Mouse (Mus musculus) right cerebral cortex, adult 2 months (tissue): ENCODE measurements around the gene Itfg2.
"Not testable (repeated sequence)": the region's sequence is repeated elsewhere in the genome, so short reads cannot be mapped to it uniquely, and the experiment has no call there.

ENCODE experiments used
- DNase-seq, 2 experiments: peaks; one replicate each; pipeline ENCODE4 v3.0.0; 2021 to 2022; ENCODE audit warnings: low spot score in 2 of 2

Itfg2 gene

DNA sequence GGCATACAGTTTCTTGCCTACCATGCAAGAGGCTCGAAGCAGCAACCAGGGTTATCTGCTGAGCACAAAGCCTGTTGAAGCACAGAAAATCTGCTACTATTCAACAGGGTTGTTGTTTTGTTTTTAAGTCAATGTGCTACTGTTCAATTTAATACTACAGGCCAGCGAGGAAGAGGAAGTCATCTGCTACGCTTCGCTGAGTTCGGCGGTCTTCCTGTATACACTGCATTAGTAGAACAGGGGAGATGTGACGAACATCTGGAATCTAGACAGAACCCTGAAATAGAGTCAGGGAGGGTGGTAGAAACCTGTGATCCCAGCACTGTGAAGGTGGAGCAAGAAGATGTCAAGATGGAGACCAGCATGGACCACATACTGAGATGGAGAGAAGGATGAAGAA, 41.0 kb downstream of the Itfg2 start:
- DNase-seq: no peak

GRCm38 (mm10) chr6:128381254-128381653, 43.5 kb downstream of the Itfg2 start:
- DNase-seq: no peak

DNA sequence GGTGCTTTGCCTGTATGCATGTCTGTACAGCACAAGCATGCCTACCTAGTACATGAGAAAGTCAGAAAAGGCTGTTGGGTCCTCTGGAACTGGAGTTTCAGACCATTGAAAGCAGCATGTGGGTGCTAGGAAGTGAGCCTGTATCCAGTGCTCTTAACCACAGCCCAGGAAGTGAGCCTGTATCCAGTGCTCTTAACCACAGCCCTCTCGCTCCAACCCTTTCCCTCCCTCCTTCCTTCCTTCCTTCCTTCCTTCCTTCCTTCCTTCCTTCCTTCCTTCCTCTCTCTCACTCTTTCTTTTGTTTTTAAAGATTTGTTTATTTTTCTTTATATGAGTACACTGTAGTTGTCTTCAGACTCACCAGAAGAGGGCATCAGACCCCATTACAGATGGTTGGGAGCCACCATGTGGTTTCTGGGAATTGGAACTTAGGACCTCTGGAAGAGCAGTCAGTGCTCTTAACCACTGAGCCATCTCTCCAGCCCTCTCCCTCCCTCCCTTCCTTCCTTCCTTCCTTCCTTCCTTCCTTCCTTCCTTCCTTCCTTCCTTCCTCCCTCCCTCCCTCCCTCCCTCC, 44.0 kb downstream of the Itfg2 start:
- not testable (repeated sequence) for DNase-seq

GRCm38 (mm10) chr6:128379636-128380035, 45.1 kb downstream of the Itfg2 start:
- DNase-seq: no peak

DNA sequence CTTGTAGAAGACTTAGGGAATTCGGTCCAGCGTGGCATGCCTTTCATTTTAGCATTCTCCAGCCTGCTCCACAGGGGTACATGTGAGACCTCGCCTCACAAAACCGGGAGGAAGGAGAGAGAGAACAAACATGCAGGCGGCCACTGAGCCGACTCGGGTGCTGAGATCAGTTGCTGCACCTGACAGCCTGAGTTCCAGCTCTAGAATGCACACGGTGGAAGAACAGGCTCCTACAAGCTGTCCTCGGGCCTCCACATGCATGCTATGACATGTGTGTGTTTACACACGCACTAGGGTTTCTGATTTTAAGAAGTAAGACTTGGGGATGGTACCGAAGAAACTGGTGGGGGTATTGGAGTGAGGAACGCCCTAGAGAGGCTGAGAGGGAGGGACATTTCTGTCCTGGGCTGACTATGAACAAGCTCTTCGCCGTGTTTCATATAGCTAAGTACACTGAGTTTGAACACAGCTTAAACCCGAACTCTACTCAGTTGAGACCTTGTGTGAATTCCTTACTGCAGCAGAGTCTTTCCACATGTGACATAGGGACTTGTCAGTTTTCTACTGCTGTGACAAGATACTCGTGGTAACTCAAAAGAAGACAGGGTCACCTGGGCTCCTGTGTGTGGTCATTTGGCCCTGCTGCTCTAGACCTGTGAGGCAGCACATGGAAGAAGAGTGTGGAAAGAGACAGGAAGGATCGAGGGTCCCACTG, 48.2 kb downstream of the Itfg2 start:
- no peak for DNase-seq

- peak; percentile 40 to 43 for DNase-seq
Observed at GRCm38 (mm10) chr6:128375192-128375591, 49.5 kb downstream of the Itfg2 start, which contains the start of the genes Tex52 and Gm44596. Tex52 (plus strand) TSS chr6:128375456. Gm44596 (plus strand) TSS chr6:128375503.

DNA sequence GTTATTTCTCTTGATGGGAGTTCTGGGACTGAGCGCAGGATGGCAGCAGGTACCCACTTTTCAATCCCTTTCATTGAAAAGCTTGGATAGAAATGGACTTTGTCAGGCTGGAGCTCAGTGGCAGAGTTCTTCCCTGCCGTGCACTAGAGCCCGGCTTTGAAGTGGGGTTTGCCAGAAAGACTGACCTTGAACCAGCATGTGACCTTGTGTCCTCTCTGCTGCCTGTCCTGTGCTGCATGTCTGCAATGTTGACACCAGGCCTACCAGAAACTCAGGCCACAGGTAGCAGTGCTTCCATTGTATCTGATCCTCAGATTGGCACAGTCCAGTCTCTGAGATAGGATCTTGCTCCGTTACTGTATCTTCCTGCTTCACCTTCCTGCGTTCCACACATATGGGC, 54.7 kb downstream of the Itfg2 start:
- DNase-seq: no peak

GRCm38 (mm10) chr6:128366466-128366865, 58.3 kb downstream of the Itfg2 start:
- DNase-seq: no peak

GRCm38 (mm10) chr6:128364721-128365120, 60.0 kb downstream of the Itfg2 start:
- DNase-seq: no peak

DNA sequence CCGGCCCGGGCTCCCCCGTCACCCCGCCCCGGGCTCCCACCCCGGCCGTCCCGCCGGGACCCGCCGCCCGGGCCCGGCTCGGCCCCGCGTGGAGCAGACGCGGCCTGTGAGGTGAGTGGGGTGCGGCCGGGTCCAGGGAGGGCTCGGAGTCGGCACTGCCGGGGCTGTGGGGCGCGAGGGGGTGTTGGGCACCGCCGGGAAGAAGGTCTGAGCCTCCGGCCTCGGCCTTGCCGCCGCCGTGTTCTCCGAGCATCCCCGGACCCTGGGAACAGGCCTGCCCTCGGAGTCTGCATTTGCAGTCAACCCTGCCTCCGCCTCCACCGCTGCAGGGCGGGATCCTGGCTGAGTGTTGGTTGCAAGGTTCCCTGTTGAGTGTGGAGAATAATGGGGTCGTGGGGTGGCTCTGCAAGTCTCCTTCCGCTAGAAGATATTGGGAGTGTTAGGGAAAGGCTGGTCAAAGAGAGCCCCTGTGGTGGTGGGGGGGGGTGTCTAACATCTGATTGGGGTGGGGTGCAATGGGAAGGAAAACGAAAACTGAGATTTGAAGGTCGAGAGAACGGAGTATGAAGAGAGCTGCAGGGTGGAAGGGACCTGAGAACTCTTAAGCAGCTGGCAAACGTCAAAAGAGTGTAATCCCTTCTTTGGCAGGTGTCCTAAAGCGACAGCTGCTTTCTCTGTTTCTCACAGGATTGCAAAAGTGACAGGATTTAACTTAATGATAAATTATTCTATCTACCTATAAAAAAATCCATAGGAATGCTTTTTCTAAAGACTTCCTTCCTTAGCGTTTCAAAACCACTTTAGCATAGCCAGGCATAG, 61.5 kb downstream of the Itfg2 start:
- no peak for DNase-seq

DNA sequence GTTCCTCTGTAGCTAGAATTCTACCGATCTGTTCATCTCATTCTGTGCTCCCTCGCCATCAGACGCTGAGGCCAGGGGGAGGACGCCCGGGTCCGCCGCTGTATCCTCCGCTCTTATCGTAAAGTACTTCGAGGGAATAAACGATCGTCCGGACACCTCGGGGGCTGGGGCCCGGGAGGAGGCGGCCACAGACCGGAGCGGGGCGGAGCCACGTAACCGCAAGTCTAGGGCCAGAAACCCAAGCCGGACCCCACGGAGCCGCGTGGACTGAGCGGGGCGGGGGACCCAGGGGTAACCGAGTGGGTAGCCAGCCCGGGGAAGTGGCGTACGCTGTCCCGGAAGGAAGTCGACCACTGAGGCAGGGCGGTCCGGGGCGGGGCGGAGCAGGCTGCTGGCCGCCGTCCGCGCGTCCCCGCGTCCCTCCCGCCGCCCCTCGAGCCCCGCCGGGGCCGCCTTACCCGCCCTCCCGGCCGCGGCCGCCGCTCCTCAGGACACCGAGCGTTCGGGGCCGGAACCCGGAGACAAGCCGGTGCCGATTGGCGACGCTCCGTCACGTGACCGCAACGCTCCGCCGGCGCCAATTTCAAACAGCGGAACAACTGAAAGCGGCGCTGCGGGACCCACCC, 62.2 kb downstream of the Itfg2 start, which contains the start of the genes Rhno1 and Foxm1:
Gene Rhno1 (minus strand): TSS at position 531 of the 626 bp plus-strand sequence.
Gene Foxm1 (plus strand): TSS at position 587 of the 626 bp plus-strand sequence.
- DNase-seq: peak; percentile 83

DNA sequence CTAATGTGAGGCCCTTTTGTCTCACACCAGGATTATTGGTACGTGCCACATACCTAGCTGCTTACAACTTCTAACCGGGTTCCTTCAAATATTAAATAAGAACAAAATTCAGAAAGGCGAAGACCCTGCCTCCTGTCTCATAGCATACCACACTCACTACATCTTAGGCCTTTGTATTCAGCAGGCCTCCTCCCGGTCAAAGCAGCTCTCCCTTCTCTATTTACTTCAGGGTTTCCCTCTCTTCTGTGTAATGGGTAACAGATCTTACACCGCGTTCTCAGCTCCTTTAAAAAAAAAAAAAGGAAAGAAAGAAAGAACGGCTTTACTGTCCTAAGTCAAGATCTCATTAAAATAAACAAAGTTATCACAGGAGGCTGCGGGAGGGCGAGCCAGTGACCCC, 62.8 kb downstream of the Itfg2 start:
- DNase-seq: no peak
